Mouse (Mus musculus) MEL (cell line): Measurements from ENCODE around the gene Rnf151.

Experiments used
- CTCF ChIP-seq, 3 experiments: IDR thresholded peaks in 2 of 3; conservative IDR thresholded peaks in 1 of 3; 2 replicates each; pipeline ENCODE4 v1.5.1; 2011 to 2012; ENCODE audit warnings: low read length in 3 of 3, low read depth in 2 of 3, mild to moderate bottlenecking in 2 of 3, improper control_type of control experiment in 1 of 3, inconsistent platforms in 1 of 3, mixed read lengths in 1 of 3, moderate library complexity in 1 of 3; ENCODE audit not compliant: control insufficient read depth in 1 of 3, insufficient read depth in 1 of 3, poor library complexity in 1 of 3, severe bottlenecking in 1 of 3
- ELF1 ChIP-seq: IDR thresholded peaks from 2 replicates; pipeline ENCODE4 v1.6.1; 2014; ENCODE audit warnings: low read depth, mild to moderate bottlenecking, inconsistent platforms, low read length, improper control_type of control experiment, moderate library complexity
- EP300 ChIP-seq, 2 experiments: IDR thresholded peaks; 2 replicates each; pipeline ENCODE4 v1.6.1; 2011; ENCODE audit warnings: improper control_type of control experiment in 2 of 2, low read length in 2 of 2, low read depth in 1 of 2, mild to moderate bottlenecking in 1 of 2
- GABPA ChIP-seq: IDR thresholded peaks from 2 replicates; pipeline ENCODE4 v1.6.1; 2012; ENCODE audit warnings: low read depth, mild to moderate bottlenecking, inconsistent platforms, low read length, improper control_type of control experiment, moderate library complexity
- HCFC1 ChIP-seq: IDR thresholded peaks from 2 replicates; pipeline ENCODE4 v1.6.1; 2012; ENCODE audit warnings: low read depth, mild to moderate bottlenecking, inconsistent platforms, low read length, improper control_type of control experiment, moderate library complexity
- JUND ChIP-seq: IDR thresholded peaks from 2 replicates; pipeline ENCODE4 v1.6.1; 2011; ENCODE audit warnings: low read depth, mild to moderate bottlenecking, improper control_type of control experiment, low read length
- POLR2A ChIP-seq, 2 experiments: IDR thresholded peaks; 2 replicates each; pipeline ENCODE4 v1.6.1; 2011 to 2012; ENCODE audit warnings: low read length in 2 of 2, mild to moderate bottlenecking in 2 of 2, control low read depth in 1 of 2, improper control_type of control experiment in 1 of 2, low read depth in 1 of 2, moderate library complexity in 1 of 2; ENCODE audit not compliant: control insufficient read depth in 1 of 2, insufficient read depth in 1 of 2, poor library complexity in 1 of 2
- SIN3A ChIP-seq: IDR thresholded peaks from 2 replicates; pipeline ENCODE4 v1.6.1; 2012; ENCODE audit warnings: low read length, improper control_type of control experiment, inconsistent platforms
- TCF12 ChIP-seq: IDR thresholded peaks from 2 replicates; pipeline ENCODE4 v1.6.1; 2014; ENCODE audit warnings: low read depth, mild to moderate bottlenecking, inconsistent platforms, low read length, improper control_type of control experiment, moderate library complexity

GRCm38 (mm10) chr17:24695326-24696010 is 22.4 kb downstream of the Rnf151 start:
- TF ChIP-seq EP300 (IDR thresholded peaks at IDR 0.05; ENCODE audit: low read depth in 1 of 2, low read length in 2 of 2) (no peak), HCFC1 (no peak; the same call in 1 of the 2 replicates), GABPA (no peak), POLR2A (IDR thresholded peaks at IDR 0.05; ENCODE audit: control insufficient read depth in 1 of 2, insufficient read depth in 1 of 2, low read depth in 1 of 2, low read length in 2 of 2, poor library complexity in 1 of 2) (no peak; a peak in 1 of 4 replicates), TCF12 (no peak), CTCF (IDR thresholded peaks at IDR 0.05 in 2 of 3, conservative IDR thresholded peaks at IDR 0.05 in 1 of 3; ENCODE audit: control insufficient read depth in 1 of 3, insufficient read depth in 1 of 3, low read depth in 2 of 3, low read length in 3 of 3, poor library complexity in 1 of 3, severe bottlenecking in 1 of 3) (no peak), SIN3A (0 out of 2 replicates have a peak, but pooled peaks have one; percentile 58), JUND (no peak), ELF1 (no peak)
